In genomic region chr2:163787709-163788108, GRCm38 (mm10) we compare ENCODE assay signal across 8 mouse cellular contexts. TPM values are rescaled to one million over a fixed set of nuclear protein-coding genes. Genes with fewer than 3 reads are reported as not detected.
DNase-seq lines count a peak whose midpoint lies in the region; ATAC-seq and TF ChIP-seq lines count a peak whose summit lies in the region.

No protein-coding gene starts in this region.

- intact Hi-C loops in heart, postnatal 14 days (cut with DNase I): loop anchor here (10.0 kb wide), 4 partner anchors 47 to 253 kb away; partner anchors contain the start of genes Serinc3 and Ttpal

- H3K4me3 ChIP-seq in forebrain, embryonic 10.5 days: no peak overlapping the region
- no peak overlapping the region for H3K4me3 ChIP-seq in forebrain, embryonic 15.5 days
- H3K4me3 ChIP-seq in layer of hippocampus, adult 2 months: no peak overlapping the region

- no peaks in the 10 kb centered on the region for H3K36me3 ChIP-seq in forebrain, embryonic 10.5 days (replicated peaks)
- H3K36me3 ChIP-seq in forebrain, embryonic 15.5 days: no peaks in the 10 kb centered on the region

- no peaks in the 10 kb centered on the region for H3K4me1 ChIP-seq in forebrain, embryonic 10.5 days
- H3K4me1 ChIP-seq in forebrain, embryonic 15.5 days: no peaks in the 10 kb centered on the region

- peak; percentile 35 for DNase-seq in forebrain, embryonic 10.5 days (ENCODE audit: extremely low spot score, low spot score)
- DNase-seq in R1 (ENCODE audit: low read depth, low spot score): peak; percentile 70
- DNase-seq in heart, postnatal 14 days: peak; percentile 31 to 64
- DNase-seq in layer of hippocampus, adult 2 months (ENCODE audit: low spot score in 2 of 2): peak; percentile 48 to 55
- DNase-seq in lung, postnatal 36 days: peak; percentile 83
- DNase-seq in spleen, postnatal 36 days (ENCODE audit: low spot score in 2 of 2): peak; percentile 47 to 49

- H3K9ac ChIP-seq in forebrain, embryonic 15.5 days (replicated peaks): no peak overlapping the region

- WGBS in forebrain, embryonic 10.5 days: 56% methylated on average over 3 of the region's 3 CpGs
- WGBS in forebrain, embryonic 15.5 days: 44% methylated on average over 3 of the region's 3 CpGs

- peak; percentile 85 for TF ChIP-seq CTCF in layer of hippocampus, adult 2 months (conservative IDR thresholded peaks at IDR 0.05)

- no peaks in the 10 kb centered on the region for H3K9me3 ChIP-seq in forebrain, embryonic 10.5 days
- no peaks in the 10 kb centered on the region for H3K9me3 ChIP-seq in forebrain, embryonic 15.5 days

- no peak for ATAC-seq in forebrain, embryonic 15.5 days (replicated peaks)
- peak; percentile 98 for ATAC-seq in common myeloid progenitor, adult 5-6 weeks (replicated peaks; ENCODE audit: low read depth, poor library complexity, severe bottlenecking)

- H3K27me3 ChIP-seq in forebrain, embryonic 10.5 days (ENCODE audit: poor library complexity, severe bottlenecking): no peaks in the 10 kb centered on the region
- H3K27me3 ChIP-seq in forebrain, embryonic 15.5 days: no peaks in the 10 kb centered on the region

- no peak overlapping the region for H3K27ac ChIP-seq in forebrain, embryonic 10.5 days
- H3K27ac ChIP-seq in forebrain, embryonic 15.5 days (replicated peaks): no peak overlapping the region
- no peak overlapping the region for H3K27ac ChIP-seq in layer of hippocampus, adult 2 months

- H3K4me2 ChIP-seq in forebrain, embryonic 15.5 days (replicated peaks): no peak overlapping the region

RNA-seq across cellular contexts. Expression of gene Ccn5, which starts 33.0 kb away (rescaled TPM):
- polyA plus RNA-seq in forebrain, embryonic 10.5 days (2016; fragmentation: Nextera tagmentation; extraction: Ambion mirVana): 0.29 and 0.34 TPM in 2 replicates
- 0.14 and 0.25 TPM in 2 replicates for polyA plus RNA-seq in forebrain, embryonic 15.5 days (2015; fragmentation: Nextera tagmentation; extraction: Ambion mirVana)
- total RNA-seq in common myeloid progenitor, adult 5-6 weeks (2017): not detected in 2 replicates
- total RNA-seq in heart, postnatal 14 days (2021): under 1 TPM; 0.29 to 0.88 TPM
- total RNA-seq in layer of hippocampus, adult 2 months (2021): not detected

RNA-seq across cellular contexts. Expression of gene Ada, which starts 37.7 kb away (rescaled TPM):
- polyA plus RNA-seq in forebrain, embryonic 10.5 days (2016; fragmentation: Nextera tagmentation; extraction: Ambion mirVana): 13.6 and 13.9 TPM in 2 replicates
- polyA plus RNA-seq in forebrain, embryonic 15.5 days (2015; fragmentation: Nextera tagmentation; extraction: Ambion mirVana): 4.0 and 4.8 TPM in 2 replicates
- 16.9 and 17.6 TPM in 2 replicates for total RNA-seq in common myeloid progenitor, adult 5-6 weeks (2017)
- total RNA-seq in heart, postnatal 14 days (2021): 1 to 10 TPM; 1.2 to 3.2 TPM
- total RNA-seq in layer of hippocampus, adult 2 months (2021): 1 to 10 TPM; 1.1 to 1.9 TPM
